Mouse (Mus musculus) brain, embryonic 14.5 days (tissue): ENCODE results near the gene Abhd16a.

Source experiments
- CTCF ChIP-seq: fragments of 200-500 bp; IDR thresholded peaks from 2 replicates; pipeline ENCODE4 v1.5.1; 2012; ENCODE audit warnings: inconsistent platforms, mild to moderate bottlenecking, moderate library complexity, borderline replicate concordance; ENCODE audit not compliant: insufficient read depth, insufficient read length; ENCODE audit errors: extremely low read depth
- POLR2A ChIP-seq: fragments of 200-500 bp; IDR thresholded peaks from 2 replicates; pipeline ENCODE4 v1.6.1; 2012; ENCODE audit warnings: mild to moderate bottlenecking, inconsistent platforms, borderline replicate concordance; ENCODE audit not compliant: poor library complexity, insufficient read depth, insufficient read length, severe bottlenecking; ENCODE audit errors: extremely low read depth

- no peak for TF ChIP-seq CTCF
- TF ChIP-seq POLR2A: no peak
Observed at GRCm38 (mm10) chr17:35092403-35093198, 3.5 kb downstream of the Abhd16a start.
